Mouse (Mus musculus): ENCODE results near the gene Gm15093. TPM values are rescaled to one million over a fixed set of nuclear protein-coding genes. Genes with fewer than 3 reads are reported as not detected.
"Not testable (repeated sequence)": the region's sequence is repeated elsewhere in the genome, so short reads cannot be mapped to it uniquely, and the experiment has no call there.

Gm15093 gene
- total RNA-seq (2022), result not detected

DNA sequence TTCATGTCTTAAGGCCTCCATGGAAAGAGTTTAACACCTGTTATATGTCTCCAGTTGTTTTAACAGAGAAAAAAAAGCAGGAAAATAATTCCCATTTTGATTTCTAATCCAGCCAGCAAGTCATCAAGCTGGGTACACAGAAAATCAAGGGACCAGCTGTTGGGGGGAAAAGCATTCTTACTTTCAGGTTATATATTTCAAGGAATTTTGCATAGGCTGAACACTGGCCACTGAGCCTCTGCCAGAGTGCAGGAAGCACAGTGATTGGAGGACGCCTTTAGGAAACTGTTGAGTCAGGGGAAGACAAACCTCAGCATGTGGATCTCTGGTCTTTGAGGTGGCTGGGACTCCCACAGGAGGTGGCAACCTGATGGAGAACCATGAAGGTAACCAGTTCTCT is at the start of gene Gm15093:
Gene Gm15093 (plus strand): TSS at position 301 of the 400 bp plus-strand sequence.
- not testable (repeated sequence) for DNase-seq (ENCODE audit: low spot score in 2 of 2)

Other genes with a start within 250 kb of the Gm15093 start
- gene Ott, start 198.1 kb upstream of the Gm15093 start, total RNA-seq (2022), result not detected
- not detected for gene Gm15085, start 175.2 kb downstream of the Gm15093 start, total RNA-seq (2022)

Measured in layer of hippocampus, adult 8-10 months (tissue).